Mouse (Mus musculus): ENCODE measurements around the gene Zfp69. TPM values are rescaled to one million over a fixed set of nuclear protein-coding genes. Genes with fewer than 3 reads are reported as not detected.
A peak's percentile ranks its signal among the peaks of the same experiment; 100 is the strongest.

Gene Zfp69
- total and polyA plus RNA-seq, 2 experiments from 2014 or later, result 2.0 to 3.8 TPM

DNA sequence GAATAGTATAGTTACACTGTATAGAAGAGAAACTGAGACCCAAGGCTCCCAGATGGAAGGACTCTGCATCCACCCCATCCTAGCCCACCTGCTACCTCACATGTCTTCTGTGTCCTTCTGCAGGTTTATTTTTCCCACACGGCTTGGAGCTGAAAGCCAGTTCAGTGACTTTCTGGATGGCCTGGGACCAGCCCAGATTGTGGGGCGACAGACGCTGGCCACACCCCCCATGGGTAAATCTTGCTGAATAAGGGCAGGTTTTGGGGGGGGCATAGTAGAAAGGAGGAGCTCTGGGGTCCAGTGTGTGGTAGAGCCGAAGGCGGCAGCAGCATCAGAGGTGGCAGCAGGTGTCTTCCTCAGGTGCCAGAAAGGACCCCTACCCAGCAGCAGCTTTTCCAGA lies 64.7 kb downstream of the Zfp69 start:
- Histone ChIP-seq H3K4me2 (ENCODE audit: low read depth, low read length) (no peak overlapping the region), H3K9ac (replicated peaks; ENCODE audit: low read depth, low read length) (no peak overlapping the region), H3K27me3 (ENCODE audit: control insufficient read depth, insufficient read depth, low read length) (no peaks in the 10 kb centered on the region), H3K4me3 (ENCODE audit: low read depth, low read length) (no peak overlapping the region), H3K9me3 (replicated peaks; ENCODE audit: control insufficient read depth, low read length) (no peaks in the 10 kb centered on the region), H3K4me1 (ENCODE audit: control insufficient read depth, insufficient read depth) (peaks cover 11% of the 10 kb centered on the region), H3K36me3 (replicated peaks; ENCODE audit: control insufficient read depth, insufficient read depth, low read length) (no peaks in the 10 kb centered on the region), H3K27ac (ENCODE audit: low read depth) (no peak overlapping the region)
- DNase-seq (ENCODE audit: low spot score) (no peak), ATAC-seq (ENCODE audit: insufficient read depth, low read depth) (no peak)
- 83% methylated on average over 5 of the region's 5 CpGs for WGBS
- TF ChIP-seq CTCF (IDR thresholded peaks at IDR 0.05; ENCODE audit: low read depth) (no peak), EP300 (IDR thresholded peaks at IDR 0.05; ENCODE audit: low read depth) (no peak)

- no peaks in the 10 kb centered on the region for H3K36me3 ChIP-seq (replicated peaks; ENCODE audit: control insufficient read depth, insufficient read depth, low read length)
- no peak overlapping the region for H3K4me3 ChIP-seq (ENCODE audit: low read depth, low read length)
- 6% methylated on average over 4 of the region's 4 CpGs for WGBS
- H3K4me1 ChIP-seq (ENCODE audit: control insufficient read depth, insufficient read depth), result peaks cover 11% of the 10 kb centered on the region
- no peak overlapping the region for H3K27ac ChIP-seq (ENCODE audit: low read depth)
- no peaks in the 10 kb centered on the region for H3K9me3 ChIP-seq (replicated peaks; ENCODE audit: control insufficient read depth, low read length)
- no peak for DNase-seq (ENCODE audit: low spot score)
- peak overlapping the region; percentile 42 for H3K4me2 ChIP-seq (ENCODE audit: low read depth, low read length)
- H3K9ac ChIP-seq (replicated peaks; ENCODE audit: low read depth, low read length), result no peak overlapping the region
- TF ChIP-seq CTCF (IDR thresholded peaks at IDR 0.05; ENCODE audit: low read depth) (no peak), EP300 (IDR thresholded peaks at IDR 0.05; ENCODE audit: low read depth) (no peak)
- ATAC-seq (ENCODE audit: insufficient read depth, low read depth), result no peak
- H3K27me3 ChIP-seq (ENCODE audit: control insufficient read depth, insufficient read depth, low read length), result no peaks in the 10 kb centered on the region
These were observed 65.4 kb downstream of the Zfp69 start for GRCm38 (mm10) chr4:120886131-120886530.

GRCm38 (mm10) chr4:120885208-120886120 lies 66.0 kb downstream of the Zfp69 start:
- ATAC-seq (ENCODE audit: insufficient read depth, low read depth), result no peak
- no peaks in the 10 kb centered on the region for H3K36me3 ChIP-seq (replicated peaks; ENCODE audit: control insufficient read depth, insufficient read depth, low read length)
- no peak for TF ChIP-seq EP300 (IDR thresholded peaks at IDR 0.05; ENCODE audit: low read depth)
- no peak for TF ChIP-seq CTCF (IDR thresholded peaks at IDR 0.05; ENCODE audit: low read depth)
- H3K4me3 ChIP-seq (ENCODE audit: low read depth, low read length), result no peak overlapping the region
- H3K4me2 ChIP-seq (ENCODE audit: low read depth, low read length), result peak overlapping the region; percentile 42
- no peak for DNase-seq (ENCODE audit: low spot score)
- no peak overlapping the region for H3K27ac ChIP-seq (ENCODE audit: low read depth)
- no peaks in the 10 kb centered on the region for H3K27me3 ChIP-seq (ENCODE audit: control insufficient read depth, insufficient read depth, low read length)
- H3K4me1 ChIP-seq (ENCODE audit: control insufficient read depth, insufficient read depth), result peaks cover 11% of the 10 kb centered on the region
- no peak overlapping the region for H3K9ac ChIP-seq (replicated peaks; ENCODE audit: low read depth, low read length)
- WGBS, result 24% methylated on average over 13 of the region's 13 CpGs
- H3K9me3 ChIP-seq (replicated peaks; ENCODE audit: control insufficient read depth, low read length), result no peaks in the 10 kb centered on the region

- DNase-seq (ENCODE audit: low spot score) (no peak), ATAC-seq (ENCODE audit: insufficient read depth, low read depth) (no peak)
- no peaks in the 10 kb centered on the region for H3K36me3 ChIP-seq (replicated peaks; ENCODE audit: control insufficient read depth, insufficient read depth, low read length)
- H3K4me3 ChIP-seq (ENCODE audit: low read depth, low read length), result no peak overlapping the region
- WGBS, result 40% methylated on average over 5 of the region's 5 CpGs
- H3K4me2 ChIP-seq (ENCODE audit: low read depth, low read length), result no peak overlapping the region
- no peaks in the 10 kb centered on the region for H3K9me3 ChIP-seq (replicated peaks; ENCODE audit: control insufficient read depth, low read length)
- H3K4me1 ChIP-seq (ENCODE audit: control insufficient read depth, insufficient read depth), result peaks cover 11% of the 10 kb centered on the region
- TF ChIP-seq CTCF (IDR thresholded peaks at IDR 0.05; ENCODE audit: low read depth) (no peak), EP300 (IDR thresholded peaks at IDR 0.05; ENCODE audit: low read depth) (no peak)
- no peaks in the 10 kb centered on the region for H3K27me3 ChIP-seq (ENCODE audit: control insufficient read depth, insufficient read depth, low read length)
- no peak overlapping the region for H3K27ac ChIP-seq (ENCODE audit: low read depth)
- H3K9ac ChIP-seq (replicated peaks; ENCODE audit: low read depth, low read length), result no peak overlapping the region
These were observed 69.4 kb downstream of the Zfp69 start for GRCm38 (mm10) chr4:120882002-120882625.

GRCm38 (mm10) chr4:120880731-120881432 lies 70.6 kb downstream of the Zfp69 start:
- Histone ChIP-seq H3K27ac (ENCODE audit: low read depth) (no peak overlapping the region), H3K4me2 (ENCODE audit: low read depth, low read length) (no peak overlapping the region), H3K9ac (replicated peaks; ENCODE audit: low read depth, low read length) (no peak overlapping the region), H3K4me3 (ENCODE audit: low read depth, low read length) (no peak overlapping the region), H3K36me3 (replicated peaks; ENCODE audit: control insufficient read depth, insufficient read depth, low read length) (no peaks in the 10 kb centered on the region), H3K9me3 (replicated peaks; ENCODE audit: control insufficient read depth, low read length) (no peaks in the 10 kb centered on the region), H3K27me3 (ENCODE audit: control insufficient read depth, insufficient read depth, low read length) (no peaks in the 10 kb centered on the region), H3K4me1 (ENCODE audit: control insufficient read depth, insufficient read depth) (peaks cover 9% of the 10 kb centered on the region)
- TF ChIP-seq EP300 (IDR thresholded peaks at IDR 0.05; ENCODE audit: low read depth) (no peak), CTCF (IDR thresholded peaks at IDR 0.05; ENCODE audit: low read depth) (no peak)
- DNase-seq (ENCODE audit: low spot score) (no peak), ATAC-seq (ENCODE audit: insufficient read depth, low read depth) (no peak)
- 38% methylated on average over 6 of the region's 6 CpGs for WGBS

Small RNAs within 50 kb of the gene (microRNA-seq; reads per million reads assigned to microRNA genes)
- not detected for gene Mir7015

Other genes with a start within 250 kb of the Zfp69 start
- 0.85 and 2.9 TPM in 2 replicates for gene Kcnq4, start 203.1 kb downstream of the Zfp69 start, total RNA-seq (2014; rRNA removed; ENCODE audit: low replicate concordance)
- gene Kcnq4, start 203.1 kb downstream of the Zfp69 start, polyA plus RNA-seq (2015; fragmentation: Nextera tagmentation; extraction: Ambion mirVana), result 0.57 and 0.78 TPM in 2 replicates
- 165 and 174 TPM in 2 replicates for gene Nfyc, start 120.1 kb downstream of the Zfp69 start, total RNA-seq (2014; rRNA removed; ENCODE audit: low replicate concordance)
- gene Nfyc, start 120.1 kb downstream of the Zfp69 start, polyA plus RNA-seq (2015; fragmentation: Nextera tagmentation; extraction: Ambion mirVana), result 84.4 and 91.1 TPM in 2 replicates
- gene Rims3, start 96.9 kb downstream of the Zfp69 start, total RNA-seq (2014; rRNA removed; ENCODE audit: low replicate concordance), result 0.04 TPM in 2 replicates
- gene Rims3, start 96.9 kb downstream of the Zfp69 start, polyA plus RNA-seq (2015; fragmentation: Nextera tagmentation; extraction: Ambion mirVana), result 0.05 and 0.10 TPM in 2 replicates
- gene Exo5, start 26.7 kb downstream of the Zfp69 start, total RNA-seq (2014; rRNA removed; ENCODE audit: low replicate concordance), result 0.80 and 1.2 TPM in 2 replicates
- gene Exo5, start 26.7 kb downstream of the Zfp69 start, polyA plus RNA-seq (2015; fragmentation: Nextera tagmentation; extraction: Ambion mirVana), result 5.7 and 6.1 TPM in 2 replicates
- 18.9 and 20.9 TPM in 2 replicates for gene Smap2, start 65.5 kb upstream of the Zfp69 start, total RNA-seq (2014; rRNA removed; ENCODE audit: low replicate concordance)
- gene Smap2, start 65.5 kb upstream of the Zfp69 start, polyA plus RNA-seq (2015; fragmentation: Nextera tagmentation; extraction: Ambion mirVana), result 6.9 and 7.5 TPM in 2 replicates
- gene Col9a2, start 87.7 kb upstream of the Zfp69 start, total RNA-seq (2014; rRNA removed; ENCODE audit: low replicate concordance), result 2.2 and 11.3 TPM in 2 replicates
- gene Col9a2, start 87.7 kb upstream of the Zfp69 start, polyA plus RNA-seq (2015; fragmentation: Nextera tagmentation; extraction: Ambion mirVana), result 1.8 and 2.2 TPM in 2 replicates
- 11.1 and 13.3 TPM in 2 replicates for gene Zmpste24, start 146.5 kb upstream of the Zfp69 start, total RNA-seq (2014; rRNA removed; ENCODE audit: low replicate concordance)
- 17.0 and 17.8 TPM in 2 replicates for gene Zmpste24, start 146.5 kb upstream of the Zfp69 start, polyA plus RNA-seq (2015; fragmentation: Nextera tagmentation; extraction: Ambion mirVana)
- gene Tmco2, start 157.5 kb upstream of the Zfp69 start, total RNA-seq (2014; rRNA removed; ENCODE audit: low replicate concordance), result not detected in 2 replicates
- gene Tmco2, start 157.5 kb upstream of the Zfp69 start, polyA plus RNA-seq (2015; fragmentation: Nextera tagmentation; extraction: Ambion mirVana), result not detected in 2 replicates

Measured in heart, postnatal 0 days (tissue).